Mouse (Mus musculus) embryonic stem cell, embryonic (primary cell): ENCODE measurements around the gene Scamp3.

Source experiments
- CTCF ChIA-PET, 4 experiments: fragments of 300-600 bp in 2 of 4; fragments of 350-600 bp in 2 of 4; sonication (Branson Sonifier 250); formaldehyde crosslinking; loops; one replicate each; lab custom pipeline; 2022; ENCODE audit warnings: inconsistent platforms in 2 of 4; lab: Charles Lee
- POLR2A ChIA-PET, 4 experiments: fragments of 300-600 bp in 2 of 4; fragments of 350-600 bp in 2 of 4; sonication (Branson Sonifier 250); formaldehyde crosslinking; loops; one replicate each; lab custom pipeline; 2022; ENCODE audit warnings: antibody characterized with exemption in 4 of 4, inconsistent platforms in 1 of 4; lab: Charles Lee

Gene Scamp3

GRCm38 (mm10) chr3:89199839-89200238, 22.6 kb downstream of the Scamp3 start:
- ChIA-PET CTCF (interaction anchor here in 1 of 4 experiments (0.7 kb wide), 2 partner anchors 14 to 49 kb away, joined by 3 read pairs; no protein-coding TSS in a partner anchor), POLR2A (interaction anchor here in 2 of 4 experiments (0.7 to 4.8 kb wide), 7 partner anchors 8 to 511 kb away, joined by 3 to 31 read pairs (median 9); partner anchors contain the start of genes Mtx1 (in 1 of the 2) and Thbs3 (in 1 of the 2))

GRCm38 (mm10) chr3:89202253-89203141, 25.2 kb downstream of the Scamp3 start, which contains the start of gene Gba:
TSS of gene Gba (plus strand) at chr3:89202928.
- POLR2A ChIA-PET = interaction anchor here (0.5 to 4.8 kb wide), 30 partner anchors 8 to 914 kb away, joined by 3 to 31 read pairs (median 4); partner anchors contain the start of genes Scamp3 (in 2 of the 4), Thbs3 (in 2 of the 4), Clk2 (in 1 of the 4) and Fam189b (in 1 of the 4)
- CTCF ChIA-PET = interaction anchor here in 2 of 4 experiments (0.7 to 1.0 kb wide), 2 partner anchors 9 to 754 kb away, joined by 3 read pairs; no protein-coding TSS in a partner anchor

GRCm38 (mm10) chr3:89203142-89203514, 25.9 kb downstream of the Scamp3 start:
- ChIA-PET POLR2A (interaction anchor here (0.5 to 4.8 kb wide), 29 partner anchors 7 to 915 kb away, joined by 3 to 31 read pairs (median 4); partner anchors contain the start of genes Scamp3 (in 2 of the 4), Thbs3 (in 2 of the 4), Clk2 (in 1 of the 4) and Fam189b (in 1 of the 4)), CTCF (interaction anchor here in 2 of 4 experiments (0.5 to 0.7 kb wide), 3 partner anchors 91 to 1196 kb away, joined by 3 to 6 read pairs (median 4); no protein-coding TSS in a partner anchor)

GRCm38 (mm10) chr3:89206079-89206478, 28.8 kb downstream of the Scamp3 start:
- POLR2A ChIA-PET = interaction anchor here (0.5 to 1.4 kb wide), 6 partner anchors 8 to 250 kb away, joined by 3 to 5 read pairs (median 3); partner anchors contain the start of genes Fam189b (in 1 of the 4) and Thbs3 (in 1 of the 4)

GRCm38 (mm10) chr3:89206695-89207094, 29.4 kb downstream of the Scamp3 start:
- ChIA-PET CTCF (interaction anchor here in 1 of 4 experiments (1.5 kb wide), 1 partner anchor 39 kb away, joined by 3 read pairs; the partner anchor contains the start of genes Krtcap2 and Trim46), POLR2A (interaction anchor here in 3 of 4 experiments (0.5 to 1.6 kb wide), 6 partner anchors 8 to 249 kb away, joined by 3 to 5 read pairs (median 3); partner anchors contain the start of genes Fam189b (in 1 of the 3) and Thbs3 (in 1 of the 3))

More at GRCm38 (mm10) chr3:89206079-89206478, 28.8 kb downstream of the Scamp3 start:
- CTCF ChIA-PET = interaction anchor here in 1 of 4 experiments (1.5 kb wide), 1 partner anchor 40 kb away, joined by 3 read pairs; the partner anchor contains the start of genes Krtcap2 and Trim46

GRCm38 (mm10) chr3:89208075-89208657, 30.9 kb downstream of the Scamp3 start:
- ChIA-PET CTCF (no interaction called here), POLR2A (interaction anchor here in 2 of 4 experiments (0.9 to 2.2 kb wide), 6 partner anchors 12 to 31 kb away, joined by 3 to 6 read pairs (median 4); partner anchors contain the start of genes Scamp3 (in 2 of the 2) and Fam189b (in 1 of the 2))

- ChIA-PET CTCF (interaction anchor here in 1 of 4 experiments (0.8 kb wide), 1 partner anchor 84 kb away, joined by 3 read pairs; no protein-coding TSS in a partner anchor), POLR2A (interaction anchor here in 2 of 4 experiments (0.9 to 4.1 kb wide), 7 partner anchors 13 to 73 kb away, joined by 3 to 19 read pairs (median 4); partner anchors contain the start of genes Scamp3 (in 2 of the 2) and Fam189b (in 1 of the 2))
These were observed 31.5 kb downstream of the Scamp3 start for GRCm38 (mm10) chr3:89208736-89209135.

GRCm38 (mm10) chr3:89209731-89210130, 32.5 kb downstream of the Scamp3 start:
- POLR2A ChIA-PET = interaction anchor here in 3 of 4 experiments (0.6 to 4.1 kb wide), 14 partner anchors 8 to 117 kb away, joined by 3 to 19 read pairs (median 4); partner anchors contain the start of genes Fam189b (in 1 of the 3), Gba (in 1 of the 3), Mtx1 (in 1 of the 3) and Rusc1 (in 1 of the 3)
- CTCF ChIA-PET = interaction anchor here in 1 of 4 experiments (1.0 kb wide), 1 partner anchor 16 kb away, joined by 3 read pairs; no protein-coding TSS in a partner anchor

GRCm38 (mm10) chr3:89210162-89210561, 32.9 kb downstream of the Scamp3 start:
- POLR2A ChIA-PET = interaction anchor here in 3 of 4 experiments (0.8 to 4.1 kb wide), 18 partner anchors 9 to 117 kb away, joined by 3 to 19 read pairs (median 4); partner anchors contain the start of genes Clk2 (in 1 of the 3), Fam189b (in 1 of the 3), Gba (in 1 of the 3) and Krtcap2 (in 1 of the 3)
- CTCF ChIA-PET = interaction anchor here in 2 of 4 experiments (0.6 to 1.0 kb wide), 2 partner anchors 16 to 26 kb away, joined by 3 read pairs; no protein-coding TSS in a partner anchor

GRCm38 (mm10) chr3:89210731-89211130, 33.5 kb downstream of the Scamp3 start:
- ChIA-PET POLR2A (interaction anchor here in 3 of 4 experiments (0.6 to 4.1 kb wide), 19 partner anchors 8 to 118 kb away, joined by 3 to 19 read pairs (median 4); partner anchors contain the start of genes Fam189b (in 2 of the 3), Gba (in 2 of the 3), Clk2 (in 1 of the 3) and Krtcap2 (in 1 of the 3)), CTCF (interaction anchor here in 1 of 4 experiments (0.6 kb wide), 1 partner anchor 26 kb away, joined by 3 read pairs; no protein-coding TSS in a partner anchor)

- ChIA-PET CTCF (interaction anchor here in 3 of 4 experiments (0.6 to 2.0 kb wide), 9 partner anchors 12 to 107 kb away, joined by 3 to 17 read pairs (median 3); partner anchors contain the start of gene Fam189b (in 1 of the 3)), POLR2A (interaction anchor here (0.5 to 3.8 kb wide), 49 partner anchors 8 to 868 kb away, joined by 3 to 58 read pairs (median 4); partner anchors contain the start of genes Gba (in 4 of the 4), Scamp3 (in 3 of the 4), Mtx1 (in 2 of the 4) and Cks1b (in 1 of the 4))
These were observed 36.7 kb downstream of the Scamp3 start for GRCm38 (mm10) chr3:89213803-89214530.

- CTCF ChIA-PET = interaction anchor here in 3 of 4 experiments (0.6 to 2.0 kb wide), 11 partner anchors 11 to 482 kb away, joined by 3 to 17 read pairs (median 4); no protein-coding TSS in a partner anchor
- POLR2A ChIA-PET = interaction anchor here (0.7 to 3.8 kb wide), 30 partner anchors 8 to 306 kb away, joined by 3 to 58 read pairs (median 4); partner anchors contain the start of genes Gba (in 4 of the 4), Mtx1 (in 2 of the 4), Scamp3 (in 2 of the 4) and Cks1b (in 1 of the 4)
These were observed 37.6 kb downstream of the Scamp3 start, which contains the start of gene Thbs3 for GRCm38 (mm10) chr3:89214681-89215411. TSS of gene Thbs3 (plus strand) at chr3:89215180.

- POLR2A ChIA-PET = interaction anchor here in 3 of 4 experiments (2.5 to 3.8 kb wide), 3 partner anchors 10 to 13 kb away, joined by 18 to 31 read pairs (median 30); partner anchors contain the start of gene Gba (in 2 of the 3)
- CTCF ChIA-PET = interaction anchor here in 1 of 4 experiments (1.9 kb wide), 1 partner anchor 27 kb away, joined by 5 read pairs; no protein-coding TSS in a partner anchor
These were observed 38.6 kb downstream of the Scamp3 start for GRCm38 (mm10) chr3:89215853-89216252.

GRCm38 (mm10) chr3:89216407-89216806, 39.1 kb downstream of the Scamp3 start:
- ChIA-PET CTCF (interaction anchor here in 2 of 4 experiments (0.6 to 1.1 kb wide), 5 partner anchors 20 to 265 kb away, joined by 3 to 6 read pairs (median 4); no protein-coding TSS in a partner anchor), POLR2A (interaction anchor here in 2 of 4 experiments (0.6 to 2.2 kb wide), 4 partner anchors 9 to 963 kb away, joined by 3 to 14 read pairs (median 6); partner anchors contain the start of genes Gba (in 1 of the 2) and Mtx1 (in 1 of the 2))
